Mouse (Mus musculus) forebrain, embryonic 11.5 days (tissue): ENCODE measurements around the gene Atp2b1. TPM values are rescaled to one million over a fixed set of nuclear protein-coding genes. Genes with fewer than 3 reads are reported as not detected.

ENCODE experiments used
- ATAC-seq: fragments of 200-750 bp; cut with Nextera tagmentation; replicated peaks from 2 replicates; pipeline ENCODE4 v1.8.0; 2017; ENCODE audit warnings: moderate TSS enrichment; ENCODE audit not compliant: low FRiP score
- DNase-seq: peaks from one replicate; pipeline ENCODE4 v3.0.0-alpha.2; 2017; ENCODE audit warnings: low spot score
- H3K27ac ChIP-seq: fragments of 300-500 bp; sonication (generic); 2 replicates; pipeline ENCODE4 v1.5.1; 2014; ENCODE audit warnings: low read depth, low read length
- H3K27me3 ChIP-seq: fragments of 300-500 bp; sonication (generic); 2 replicates; pipeline ENCODE4 v1.6.1; 2014; ENCODE audit warnings: mild to moderate bottlenecking, low read length, mixed read lengths; ENCODE audit not compliant: control insufficient read depth, insufficient read depth
- H3K36me3 ChIP-seq: fragments of 300-500 bp; sonication (generic); 2 replicates; pipeline ENCODE4 v1.6.1; 2014; ENCODE audit warnings: mild to moderate bottlenecking, low read length, moderate library complexity, mixed read lengths; ENCODE audit not compliant: control insufficient read depth, insufficient read depth
- H3K4me1 ChIP-seq: fragments of 300-500 bp; sonication (generic); replicated peaks from 2 replicates; pipeline ENCODE4 v1.6.1; 2014; ENCODE audit warnings: low read length, mixed read lengths; ENCODE audit not compliant: control insufficient read depth, insufficient read depth
- H3K4me2 ChIP-seq: fragments of 300-500 bp; sonication (generic); 2 replicates; pipeline ENCODE4 v1.6.1; 2014; ENCODE audit warnings: low read depth, mild to moderate bottlenecking, low read length, moderate library complexity, mixed read lengths; ENCODE audit not compliant: severe bottlenecking
- H3K4me3 ChIP-seq: fragments of 300-500 bp; sonication (generic); 2 replicates; pipeline ENCODE4 v1.5.1; 2014; ENCODE audit warnings: low read depth, low read length
- H3K9ac ChIP-seq: fragments of 300-500 bp; sonication (generic); 2 replicates; pipeline ENCODE4 v1.6.1; 2014; ENCODE audit warnings: low read length
- H3K9me3 ChIP-seq: fragments of 300-500 bp; sonication (generic); 2 replicates; pipeline ENCODE4 v1.6.1; 2016; ENCODE audit warnings: low read length, mixed read lengths; ENCODE audit not compliant: control insufficient read depth
- WGBS: fragments of 180-500 bp; shearing (Covaris S2); extraction: QIAGEN DNeasy Blood & Tissue Kit; methylation state at CpG from one replicate; pipeline ENCODE4 v1.1.7; 2014; 5-methylcytosine and 5-hydroxymethylcytosine counted together
- polyA plus RNA-seq: library from polyadenylated mRNA; unstranded; fragments of >200 nt; fragmentation: Nextera tagmentation; extraction: Ambion mirVana; gene quantifications from 2 replicates; pipeline ENCODE4 v1.2.1, GENCODE M21; 2014

The Atp2b1 gene
- 81.8 and 83.3 TPM in 2 replicates for polyA plus RNA-seq

GRCm38 (mm10) chr10:98913961-98914809 lies at the start of gene Atp2b1:
TSS of gene Atp2b1 (plus strand) at chr10:98914406.
- ATAC-seq (peak; percentile 92), DNase-seq (peak; percentile 99)
- Histone ChIP-seq H3K27me3 (no peaks in the 10 kb centered on the region), H3K4me2 (peak within 1 kb of the TSS; percentile 98), H3K9me3 (no peaks in the 10 kb centered on the region), H3K4me1 (peaks cover 4% of the 10 kb centered on the region; the same call in 1 of the 2 replicates), H3K36me3 (no peaks in the 10 kb centered on the region), H3K9ac (peak within 1 kb of the TSS; percentile 87), H3K27ac (peak within 1 kb of the TSS; percentile 97), H3K4me3 (peak within 1 kb of the TSS; percentile 94)
- WGBS: under 1% methylated on average over 91 of the region's 120 CpGs

- ATAC-seq (no peak), DNase-seq (no peak)
- Histone ChIP-seq H3K9me3 (no peaks in the 10 kb centered on the region), H3K4me1 (no peaks in the 10 kb centered on the region), H3K27me3 (no peaks in the 10 kb centered on the region), H3K27ac (no peak overlapping the region), H3K4me3 (no peak overlapping the region), H3K9ac (no peak overlapping the region), H3K4me2 (no peak overlapping the region), H3K36me3 (no peaks in the 10 kb centered on the region)
- WGBS: 80% methylated on average over 3 of the region's 3 CpGs
These were observed 49.4 kb upstream of the Atp2b1 start for GRCm38 (mm10) chr10:98864851-98865250.

- Histone ChIP-seq H3K27ac (no peak overlapping the region), H3K4me3 (no peak overlapping the region)
- ATAC-seq: no peak
These were observed 47.3 kb upstream of the Atp2b1 start for GRCm38 (mm10) chr10:98866836-98867370.

GRCm38 (mm10) chr10:98868351-98868908 lies 45.8 kb upstream of the Atp2b1 start:
- H3K27ac ChIP-seq: no peak overlapping the region
- H3K4me2 ChIP-seq: no peak overlapping the region
- H3K9me3 ChIP-seq: no peaks in the 10 kb centered on the region
- no peak overlapping the region for H3K9ac ChIP-seq
- WGBS: 89% methylated on average over 4 of the region's 4 CpGs
- no peaks in the 10 kb centered on the region for H3K27me3 ChIP-seq
- no peaks in the 10 kb centered on the region for H3K36me3 ChIP-seq
- no peak overlapping the region for H3K4me3 ChIP-seq
- H3K4me1 ChIP-seq: no peaks in the 10 kb centered on the region
- DNase-seq (no peak), ATAC-seq (no peak)

More at GRCm38 (mm10) chr10:98866836-98867370, 47.3 kb upstream of the Atp2b1 start:
- Histone ChIP-seq H3K9ac (no peak overlapping the region), H3K9me3 (no peaks in the 10 kb centered on the region), H3K27me3 (no peaks in the 10 kb centered on the region), H3K4me1 (no peaks in the 10 kb centered on the region), H3K4me2 (no peak overlapping the region), H3K36me3 (no peaks in the 10 kb centered on the region)
- WGBS: 95% methylated on average over 5 of the region's 5 CpGs
- DNase-seq: no peak

GRCm38 (mm10) chr10:98877855-98878254 lies 36.4 kb upstream of the Atp2b1 start:
- Histone ChIP-seq H3K4me3 (no peak overlapping the region), H3K9me3 (no peaks in the 10 kb centered on the region), H3K36me3 (no peaks in the 10 kb centered on the region), H3K4me2 (no peak overlapping the region), H3K27ac (no peak overlapping the region), H3K4me1 (no peaks in the 10 kb centered on the region), H3K9ac (no peak overlapping the region), H3K27me3 (no peaks in the 10 kb centered on the region)
- ATAC-seq: no peak
- no peak for DNase-seq
- whole genome bisulfite sequencing: 65% methylated on average over 3 of the region's 3 CpGs

- no peak overlapping the region for H3K4me3 ChIP-seq
- ATAC-seq (no peak), DNase-seq (no peak)
- H3K27me3 ChIP-seq: no peaks in the 10 kb centered on the region
- H3K4me1 ChIP-seq: no peaks in the 10 kb centered on the region
- no peaks in the 10 kb centered on the region for H3K36me3 ChIP-seq
- H3K27ac ChIP-seq: no peak overlapping the region
- H3K9ac ChIP-seq: no peak overlapping the region
- H3K4me2 ChIP-seq: no peak overlapping the region
- WGBS: 54% methylated on average over 2 of the region's 2 CpGs
- H3K9me3 ChIP-seq: no peaks in the 10 kb centered on the region
These were observed 35.6 kb upstream of the Atp2b1 start for GRCm38 (mm10) chr10:98878636-98879035.

GRCm38 (mm10) chr10:98880057-98880456 lies 34.1 kb upstream of the Atp2b1 start:
- Histone ChIP-seq H3K9me3 (no peaks in the 10 kb centered on the region), H3K9ac (no peak overlapping the region), H3K4me3 (no peak overlapping the region), H3K36me3 (no peaks in the 10 kb centered on the region), H3K4me1 (no peaks in the 10 kb centered on the region), H3K27ac (no peak overlapping the region), H3K27me3 (no peaks in the 10 kb centered on the region), H3K4me2 (no peak overlapping the region)
- 86% methylated on average over 8 of the region's 8 CpGs for WGBS
- DNase-seq (no peak), ATAC-seq (no peak; the same call in 1 of the 2 replicates)

- Histone ChIP-seq H3K27me3 (no peaks in the 10 kb centered on the region), H3K9ac (no peak overlapping the region), H3K27ac (no peak overlapping the region), H3K4me3 (no peak overlapping the region), H3K4me1 (no peaks in the 10 kb centered on the region), H3K36me3 (no peaks in the 10 kb centered on the region), H3K4me2 (no peak overlapping the region), H3K9me3 (no peaks in the 10 kb centered on the region)
- DNase-seq (no peak), ATAC-seq (no peak)
- 91% methylated on average over 2 of the region's 2 CpGs for WGBS
These were observed 33.5 kb upstream of the Atp2b1 start for GRCm38 (mm10) chr10:98880711-98881110.
